Mouse (Mus musculus): ENCODE measurements around the gene Etfa.

The Etfa gene

DNA sequence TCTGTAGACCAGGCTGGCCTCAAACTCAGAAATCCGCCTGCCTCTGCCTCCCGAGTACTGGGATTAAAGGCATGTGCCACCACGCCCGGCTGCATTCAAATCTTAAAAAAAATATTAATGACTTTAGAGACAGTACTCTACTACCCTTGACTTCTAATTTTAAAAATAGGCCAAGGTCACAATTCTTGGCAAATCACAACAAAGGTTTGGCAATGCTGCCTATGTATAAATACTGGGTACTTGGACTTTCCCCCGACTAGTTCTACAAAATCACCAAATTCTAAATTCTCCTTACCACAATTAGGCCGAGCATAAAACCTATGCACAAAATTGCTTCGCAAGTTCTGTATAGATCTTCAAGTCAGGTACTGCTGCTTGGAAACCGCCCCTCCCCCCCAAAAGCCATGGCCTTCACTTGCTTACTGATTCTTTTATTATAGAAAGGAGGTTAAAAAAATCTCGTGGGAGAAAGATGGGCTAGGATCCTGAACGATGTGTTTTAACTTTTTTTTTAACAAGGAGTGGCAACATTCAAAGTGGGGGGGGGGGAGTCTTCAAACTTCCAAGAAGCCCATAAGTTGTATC lies 1.3 kb downstream of the Etfa start:
- no peak for DNase-seq

DNA sequence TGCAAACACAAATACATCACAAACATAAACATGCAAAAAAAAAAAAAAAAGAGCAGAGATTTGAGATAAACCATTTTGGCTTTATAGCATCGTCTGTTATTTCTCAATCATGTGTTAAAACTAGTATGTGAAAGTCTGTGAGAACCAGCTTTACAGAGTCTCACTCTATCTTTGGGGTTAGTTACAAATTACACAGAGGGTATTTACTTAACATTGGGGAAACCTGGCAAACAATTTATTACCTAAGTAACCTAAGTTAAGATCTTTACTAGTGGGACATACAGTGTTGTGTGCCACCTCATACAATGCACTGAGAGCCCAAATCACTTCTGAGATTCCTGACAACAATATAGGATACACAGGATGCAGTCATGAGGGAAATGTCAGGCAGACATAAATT lies 2.3 kb downstream of the Etfa start:
- DNase-seq: no peak

DNA sequence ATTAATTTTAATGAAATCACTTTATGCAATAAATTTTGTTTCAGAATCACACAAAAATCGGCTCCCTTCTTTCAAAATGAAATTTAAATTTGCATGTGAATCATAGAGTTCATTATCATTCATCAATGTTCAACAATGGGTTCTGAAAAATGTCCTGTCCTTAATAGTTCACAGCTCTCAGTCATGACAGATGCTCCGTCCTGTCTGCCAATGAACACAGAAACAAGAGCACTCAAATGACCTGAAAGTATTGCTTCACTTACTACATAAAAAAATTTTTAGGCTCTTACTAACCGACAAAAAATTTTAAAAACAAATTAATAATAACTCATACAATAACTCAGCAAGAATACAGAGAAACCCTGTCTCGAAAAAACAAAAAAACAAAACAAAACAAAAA lies 3.3 kb downstream of the Etfa start:
- DNase-seq: no peak

DNA sequence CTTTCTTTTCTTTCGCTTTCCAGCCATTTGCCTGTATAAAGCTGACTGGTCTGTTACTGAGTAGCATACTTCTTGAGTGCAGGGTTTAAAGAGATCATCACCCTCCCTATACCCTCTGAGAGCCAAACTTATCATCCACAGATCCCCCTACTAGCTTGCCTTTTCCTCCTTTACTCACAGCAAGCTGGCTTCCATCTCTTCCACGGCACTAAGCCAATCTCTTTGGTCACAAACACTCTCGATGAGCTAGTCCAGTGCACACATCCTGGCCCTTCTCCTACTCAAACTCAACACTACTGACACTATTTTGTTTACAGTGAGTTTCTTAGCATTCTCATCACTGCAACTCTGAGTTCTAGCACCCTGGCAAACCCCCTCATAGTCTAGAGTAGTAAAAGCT lies 4.1 kb downstream of the Etfa start:
- DNase-seq: no peak

DNA sequence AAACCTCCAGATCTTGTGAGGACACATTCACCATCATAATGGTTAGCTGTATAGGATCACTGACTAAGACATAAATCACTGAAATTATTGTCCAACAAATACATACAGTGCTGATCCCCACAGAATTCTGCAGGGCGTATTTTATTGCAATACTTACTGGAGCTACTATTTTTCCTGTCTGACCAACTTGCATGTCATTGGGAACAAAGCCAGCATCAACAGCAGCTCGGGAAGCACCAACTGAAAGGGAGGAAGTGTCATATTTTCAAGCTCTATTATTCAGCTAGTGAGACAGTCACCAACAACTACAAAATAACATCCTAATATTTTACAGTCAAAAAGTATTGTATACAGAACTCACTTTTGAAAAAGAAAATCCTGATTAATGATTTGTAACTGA lies 29.9 kb downstream of the Etfa start:
- DNase-seq: no peak

DNA sequence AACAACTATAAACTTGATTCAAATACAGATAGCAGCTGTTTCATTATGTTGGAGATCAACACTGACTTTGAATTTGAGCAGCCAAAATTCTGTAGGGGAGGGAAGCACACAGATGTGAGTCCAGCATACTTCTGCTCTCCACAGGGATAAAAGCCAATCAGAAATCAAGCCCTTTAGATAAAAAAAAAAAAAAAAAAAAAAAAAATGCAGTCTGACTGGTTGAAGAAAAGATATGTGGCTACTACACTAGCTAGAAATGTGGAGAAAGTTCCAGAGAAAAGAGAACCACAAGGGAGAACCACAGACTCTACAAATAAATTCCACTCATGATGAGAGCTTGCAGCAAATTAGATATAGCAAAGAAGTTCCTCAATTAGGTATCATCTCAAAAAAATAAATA lies 33.3 kb downstream of the Etfa start:
- no peak for DNase-seq

DNA sequence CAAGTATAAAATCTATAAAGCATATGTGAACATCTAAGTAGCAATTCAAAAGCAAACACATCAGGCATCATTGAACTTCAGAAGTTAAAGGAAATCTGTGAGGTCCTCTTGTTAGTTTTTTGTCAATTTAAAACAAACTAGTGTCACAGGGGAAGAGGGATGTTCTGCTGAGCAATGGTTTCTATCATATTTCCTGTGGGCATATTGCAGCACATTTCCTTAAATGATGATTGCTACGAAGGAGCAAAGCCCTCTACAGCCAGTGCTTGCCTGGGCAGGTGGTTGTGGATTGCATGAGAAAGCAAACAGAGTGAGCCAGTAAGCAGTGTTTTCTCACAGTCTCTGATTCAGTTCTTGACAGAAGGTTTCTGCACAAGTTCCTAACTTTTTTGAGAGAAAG lies 36.0 kb downstream of the Etfa start:
- no peak for DNase-seq

DNA sequence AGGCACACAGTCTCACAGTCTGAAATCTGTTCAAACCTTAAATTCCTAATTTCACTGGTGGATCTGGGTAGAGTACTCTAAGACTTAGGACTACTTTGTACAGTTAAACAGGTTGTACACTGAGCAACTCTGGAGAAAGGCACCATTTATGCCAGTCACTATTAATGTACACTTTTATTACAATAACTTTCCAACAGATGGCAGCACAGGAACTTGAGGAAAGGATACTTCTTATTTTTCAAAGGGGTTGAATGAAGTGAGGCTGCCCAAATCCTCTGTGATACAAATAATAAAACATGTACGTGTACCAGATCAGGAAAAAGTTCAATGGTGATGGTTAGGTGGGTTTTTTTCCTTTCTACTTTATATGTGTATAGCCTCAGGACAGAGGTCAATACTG lies 43.6 kb downstream of the Etfa start:
- DNase-seq: no peak

DNA sequence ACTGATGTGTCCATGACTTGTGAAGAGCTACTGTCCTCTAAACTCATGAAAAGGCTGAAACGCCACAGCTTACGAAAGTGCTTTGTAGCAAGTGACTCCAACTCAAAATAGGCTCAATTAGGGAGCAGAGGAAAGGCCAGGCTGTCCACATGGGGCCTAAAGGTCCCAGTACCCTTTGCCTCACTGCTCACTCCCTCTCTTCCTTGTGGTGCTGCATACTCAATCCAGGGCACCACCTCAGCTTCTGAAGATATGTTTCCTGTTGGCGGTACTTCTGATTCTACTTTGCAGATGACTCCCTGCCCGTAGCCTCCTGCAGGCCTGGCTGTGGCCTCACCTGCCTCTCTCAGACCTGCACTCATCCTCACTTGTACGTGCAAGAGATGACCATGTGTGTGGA lies 58.7 kb downstream of the Etfa start:
- no peak for DNase-seq

DNA sequence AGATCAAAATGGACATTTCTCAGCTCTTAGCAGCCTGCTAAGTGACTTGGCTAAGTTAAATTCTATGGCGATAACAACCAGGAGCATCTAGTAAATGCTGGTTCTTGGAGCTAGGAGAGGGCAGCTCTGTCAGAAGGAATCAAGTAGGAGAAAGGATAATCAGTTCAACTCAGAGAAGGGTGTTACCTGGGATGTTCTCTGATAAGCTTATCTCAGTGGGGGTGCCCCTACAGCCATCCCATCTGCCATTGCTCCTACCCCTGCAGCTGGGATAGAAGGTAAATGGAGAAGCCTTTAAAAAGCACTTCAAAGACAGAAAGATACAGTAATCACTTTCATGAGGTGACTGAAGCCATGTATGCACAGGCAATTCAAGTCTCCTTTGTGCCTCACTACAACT lies 59.1 kb downstream of the Etfa start:
- DNase-seq: no peak

DNA sequence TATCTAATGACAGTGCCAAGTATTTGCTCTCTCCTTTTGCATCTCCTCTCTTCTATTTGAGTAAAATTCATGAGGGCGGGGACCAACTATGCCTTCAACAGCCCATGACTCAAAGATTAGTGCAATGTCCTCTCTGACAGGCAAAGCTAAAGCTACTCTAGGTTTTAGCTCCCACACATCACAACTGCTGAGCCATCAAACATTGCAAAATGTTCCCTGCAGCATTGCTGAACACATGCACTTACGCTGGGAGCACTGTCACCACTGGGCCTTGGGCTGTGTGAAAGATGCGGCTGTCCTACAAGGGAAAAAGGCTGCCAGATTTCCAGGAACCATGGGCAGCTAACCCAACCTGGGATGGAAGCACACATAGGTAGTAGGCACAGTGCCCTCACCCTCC lies 60.6 kb downstream of the Etfa start:
- no peak for DNase-seq

DNA sequence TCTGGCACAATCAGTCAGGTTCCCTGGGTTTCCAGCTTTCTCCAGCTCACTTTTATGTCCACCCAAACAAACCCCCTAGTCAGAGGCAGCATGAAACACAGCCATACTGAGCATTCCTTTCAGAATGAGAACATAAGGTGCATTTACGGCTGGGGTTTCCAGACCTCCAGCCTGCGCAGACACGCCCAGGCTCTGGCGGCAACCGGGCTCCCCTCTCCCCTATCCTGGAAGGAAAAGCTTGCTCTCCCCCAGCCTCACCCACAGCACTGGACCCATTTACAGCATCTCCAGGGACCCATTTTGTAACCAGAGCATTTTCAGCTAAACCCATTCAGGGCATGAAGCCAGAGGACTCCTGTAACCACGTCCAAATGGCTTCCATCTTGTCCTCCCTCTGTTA lies 62.0 kb downstream of the Etfa start:
- no peak for DNase-seq

DNA sequence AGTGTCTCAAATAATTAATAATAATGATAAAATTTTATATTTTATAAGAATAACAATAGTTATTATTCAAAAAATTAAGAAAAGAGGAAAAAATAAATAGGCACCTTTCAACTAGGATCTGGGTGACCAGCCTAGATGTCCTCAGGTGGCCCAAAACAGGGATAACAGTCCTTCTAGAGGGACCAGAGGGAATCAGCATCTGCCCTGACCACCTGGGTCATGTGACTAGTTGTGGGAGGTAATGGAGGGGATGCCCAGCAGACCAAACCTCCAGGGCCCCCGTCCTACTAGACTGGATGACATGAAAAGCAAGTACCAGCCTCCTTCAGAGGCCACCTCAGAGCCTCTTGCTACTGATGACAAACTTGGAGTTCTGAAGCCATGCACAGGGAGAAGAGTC lies 62.9 kb downstream of the Etfa start:
- no peak for DNase-seq

DNA sequence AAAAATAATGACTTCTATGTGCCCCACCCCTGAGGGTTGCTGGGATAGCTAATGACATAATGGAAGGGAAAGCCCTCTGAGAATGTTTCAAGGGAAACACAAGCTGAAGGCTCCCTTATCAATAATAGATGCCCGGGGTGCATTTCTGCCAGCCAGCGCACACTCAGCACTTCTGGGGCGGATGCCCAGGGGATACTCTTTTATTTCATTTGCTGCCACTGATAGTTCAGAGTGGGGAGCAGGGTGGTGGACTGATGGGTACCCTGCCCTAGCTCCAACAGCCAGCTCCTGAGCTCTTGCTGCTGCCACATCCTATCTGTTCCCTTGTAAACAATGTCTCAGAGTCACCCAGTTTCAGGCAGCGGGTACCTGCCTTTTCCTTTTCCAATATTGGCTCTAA lies 64.5 kb downstream of the Etfa start:
- DNase-seq: no peak

DNA sequence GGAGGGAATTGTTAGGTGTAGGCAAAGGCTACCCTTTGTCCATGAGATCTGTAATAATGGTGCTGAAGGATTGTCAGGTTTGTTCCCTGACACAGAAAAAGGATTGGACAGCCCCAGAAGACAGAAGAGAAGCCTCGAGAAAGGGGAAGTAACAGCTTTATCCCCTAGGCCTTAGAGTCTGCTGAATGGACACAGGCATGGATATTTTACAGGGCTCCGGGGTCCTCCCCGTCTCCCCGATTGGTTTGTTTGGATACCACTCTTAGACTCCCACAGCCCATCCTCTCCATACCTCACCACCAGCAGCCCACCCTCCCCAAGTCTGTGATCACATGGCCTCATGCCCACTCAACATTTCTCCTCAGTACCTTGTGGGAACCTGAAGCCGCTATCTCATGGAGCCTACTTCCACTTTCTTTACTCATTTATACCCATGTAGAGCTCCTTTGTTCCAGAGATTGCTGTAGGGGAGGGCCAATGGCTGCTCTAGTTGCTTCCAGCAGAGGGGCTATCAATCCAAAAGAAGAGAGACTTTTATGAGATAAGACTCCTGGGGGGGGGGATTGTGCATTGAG lies 72.8 kb downstream of the Etfa start:
- no peak for DNase-seq

DNA sequence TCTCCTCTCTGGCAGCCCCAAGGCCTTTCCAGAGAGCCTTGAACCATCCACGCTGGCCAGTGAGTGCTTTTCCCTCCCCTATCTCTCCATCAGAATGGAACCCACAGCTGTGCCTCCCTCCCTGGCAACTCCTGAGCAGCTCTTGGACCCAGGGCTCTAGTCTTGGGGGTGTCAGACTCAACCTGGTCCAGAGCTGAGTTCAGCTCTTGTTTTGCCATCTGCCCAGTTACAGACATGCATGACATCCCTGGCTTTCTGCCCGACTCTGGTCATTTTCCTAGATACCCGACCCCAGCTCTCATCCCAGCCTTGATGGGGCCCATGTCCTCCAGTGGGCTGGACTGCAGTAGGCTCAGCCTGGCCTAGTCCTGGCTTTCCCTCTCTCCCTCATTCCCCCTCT lies 73.6 kb downstream of the Etfa start:
- DNase-seq: no peak

DNA sequence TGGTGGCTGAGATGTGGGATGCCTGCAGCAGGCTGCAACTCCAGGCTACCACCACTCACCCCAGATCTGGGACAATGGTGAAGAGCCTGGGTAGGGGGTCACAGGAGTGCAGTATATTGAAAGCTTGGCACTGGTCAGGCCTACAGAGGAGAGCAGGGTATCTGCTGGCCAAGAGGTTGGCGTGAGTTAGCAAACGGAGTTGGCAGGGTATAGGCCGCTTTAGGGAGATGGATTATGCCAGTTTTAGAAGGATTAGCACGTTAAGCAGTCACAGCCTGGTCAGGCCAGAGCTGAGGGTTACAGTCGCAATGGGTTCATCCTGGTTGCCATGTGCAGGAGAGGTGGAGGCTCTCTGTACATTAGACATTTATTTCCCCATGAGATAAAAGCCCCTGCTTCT lies 78.2 kb downstream of the Etfa start:
- DNase-seq: no peak

DNA sequence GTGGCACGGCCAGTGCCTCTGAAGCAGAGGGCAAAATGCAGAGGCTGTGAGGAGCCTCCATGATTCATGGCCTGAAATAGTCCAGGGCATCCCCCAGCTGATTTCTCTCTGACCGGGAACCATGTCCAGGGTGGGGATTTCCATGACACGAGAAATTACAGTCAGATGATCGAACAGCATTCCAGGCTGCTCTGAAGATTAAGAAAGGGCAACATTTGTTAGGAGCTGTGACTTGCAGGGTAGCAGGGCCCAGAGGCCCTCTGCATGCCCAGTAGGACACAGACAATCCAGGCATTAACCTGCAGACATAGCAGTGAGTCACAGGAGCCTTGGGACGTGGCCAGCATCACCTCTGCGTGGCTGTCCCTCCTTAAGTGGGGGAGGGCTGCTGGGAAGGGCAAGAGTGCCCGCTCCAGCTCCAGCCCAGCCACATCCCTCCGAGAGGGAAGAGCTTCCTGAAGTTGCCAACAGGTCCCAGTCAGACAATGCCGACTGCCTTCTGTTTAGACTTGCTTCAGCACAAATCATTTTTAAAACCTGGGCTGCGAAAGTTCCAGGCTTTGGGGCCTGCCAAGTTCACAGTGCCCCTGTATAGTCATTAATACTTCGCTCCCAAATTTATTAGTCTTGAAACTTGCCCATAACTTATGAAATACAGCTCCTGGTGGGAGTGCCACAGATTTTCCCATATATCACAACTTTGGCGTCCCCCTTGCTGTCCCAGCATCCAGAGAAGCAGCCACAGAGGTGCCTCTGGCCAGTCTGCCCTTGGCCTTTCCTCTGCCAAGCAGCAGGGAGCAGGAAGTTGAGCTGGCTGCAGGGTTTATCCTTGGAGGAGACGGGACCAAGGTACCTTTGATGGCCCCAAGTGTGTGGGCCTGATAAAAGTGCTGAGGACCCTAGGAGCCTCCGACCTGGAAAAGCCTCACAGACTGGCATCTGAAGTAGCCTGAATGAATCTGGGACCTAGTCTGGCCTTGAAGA lies 79.4 kb downstream of the Etfa start:
- no peak for DNase-seq

DNA sequence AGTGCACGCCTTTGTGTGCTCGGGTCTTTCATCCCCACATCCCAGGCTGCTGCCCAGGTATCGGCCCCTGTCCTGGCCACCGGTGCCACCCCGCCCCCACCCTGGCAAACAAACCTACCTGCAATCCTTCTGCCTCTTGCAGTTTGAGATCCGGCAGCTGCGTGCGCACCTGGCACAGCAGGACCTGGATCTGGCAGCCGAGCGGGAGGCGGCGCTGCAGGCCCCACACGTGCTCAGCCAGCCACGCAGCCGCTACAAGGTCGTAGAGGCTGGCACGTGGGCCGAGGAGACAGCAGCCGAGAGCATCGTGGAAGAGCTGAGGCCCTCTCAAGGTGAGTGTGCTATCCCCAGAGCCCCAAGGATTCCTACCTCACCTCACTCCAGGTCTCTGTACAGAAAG lies 81.9 kb downstream of the Etfa start:
- no peak for DNase-seq

DNA sequence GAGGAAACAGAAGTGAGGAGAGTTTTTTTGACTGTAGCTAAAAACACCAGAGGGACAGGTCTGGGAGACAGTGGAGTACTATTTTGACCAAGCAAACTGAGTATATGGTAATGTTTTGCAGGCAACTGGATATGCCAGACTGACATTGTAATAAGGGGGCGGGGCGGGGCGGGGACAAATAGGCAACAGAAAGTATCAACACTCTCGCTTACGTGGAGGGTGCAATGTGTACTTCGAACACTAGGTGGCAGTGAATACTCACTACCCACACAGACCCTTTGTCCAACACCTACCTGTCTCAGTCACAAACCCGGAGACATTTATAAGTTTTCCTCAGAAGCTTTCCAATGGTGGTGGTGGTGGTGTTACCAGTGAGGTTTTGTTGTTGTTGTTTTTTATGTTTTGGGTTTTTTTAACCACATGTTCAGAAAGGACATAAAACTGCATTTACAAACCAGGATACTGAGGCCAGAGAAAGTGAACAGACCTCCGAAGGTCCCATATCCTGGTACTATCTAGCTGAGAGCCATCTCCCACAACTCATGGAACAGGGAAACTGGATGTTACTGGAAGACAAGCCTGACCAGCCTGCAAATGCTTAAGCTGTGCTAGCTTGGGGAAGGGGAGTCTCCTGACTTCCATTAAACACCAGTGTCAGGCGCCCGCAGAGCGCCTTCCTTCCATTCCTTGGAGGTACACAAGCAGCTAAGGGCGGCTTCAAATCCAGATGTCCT lies 82.6 kb downstream of the Etfa start:
- DNase-seq: peak; percentile 14 to 39

DNA sequence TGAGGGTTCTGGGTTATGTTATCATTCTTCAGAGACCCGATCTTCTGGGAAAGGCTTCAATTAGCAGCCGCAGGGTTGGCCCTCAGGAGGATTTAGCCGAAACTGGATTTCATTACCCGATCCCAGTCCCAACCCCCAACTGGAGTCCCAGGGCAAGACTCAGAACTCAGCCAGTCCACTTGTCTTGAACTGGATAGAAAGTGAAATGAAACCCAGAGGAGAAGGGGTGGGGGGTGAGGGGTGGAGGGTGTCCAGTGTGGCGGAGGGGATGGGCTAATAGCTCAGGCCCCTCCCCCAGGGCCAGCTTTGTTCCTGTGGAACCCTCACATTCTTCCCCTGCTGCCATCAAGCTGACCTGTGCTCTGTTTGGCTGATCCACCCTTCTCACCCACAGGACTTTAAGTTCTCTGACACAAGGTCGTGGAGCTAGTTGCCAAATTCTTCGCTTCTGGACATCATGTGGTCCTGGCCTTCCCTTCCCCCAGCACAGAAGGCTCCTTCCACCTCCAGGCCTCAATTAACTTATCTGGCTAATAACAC lies 86.7 kb downstream of the Etfa start:
- no peak for DNase-seq

DNA sequence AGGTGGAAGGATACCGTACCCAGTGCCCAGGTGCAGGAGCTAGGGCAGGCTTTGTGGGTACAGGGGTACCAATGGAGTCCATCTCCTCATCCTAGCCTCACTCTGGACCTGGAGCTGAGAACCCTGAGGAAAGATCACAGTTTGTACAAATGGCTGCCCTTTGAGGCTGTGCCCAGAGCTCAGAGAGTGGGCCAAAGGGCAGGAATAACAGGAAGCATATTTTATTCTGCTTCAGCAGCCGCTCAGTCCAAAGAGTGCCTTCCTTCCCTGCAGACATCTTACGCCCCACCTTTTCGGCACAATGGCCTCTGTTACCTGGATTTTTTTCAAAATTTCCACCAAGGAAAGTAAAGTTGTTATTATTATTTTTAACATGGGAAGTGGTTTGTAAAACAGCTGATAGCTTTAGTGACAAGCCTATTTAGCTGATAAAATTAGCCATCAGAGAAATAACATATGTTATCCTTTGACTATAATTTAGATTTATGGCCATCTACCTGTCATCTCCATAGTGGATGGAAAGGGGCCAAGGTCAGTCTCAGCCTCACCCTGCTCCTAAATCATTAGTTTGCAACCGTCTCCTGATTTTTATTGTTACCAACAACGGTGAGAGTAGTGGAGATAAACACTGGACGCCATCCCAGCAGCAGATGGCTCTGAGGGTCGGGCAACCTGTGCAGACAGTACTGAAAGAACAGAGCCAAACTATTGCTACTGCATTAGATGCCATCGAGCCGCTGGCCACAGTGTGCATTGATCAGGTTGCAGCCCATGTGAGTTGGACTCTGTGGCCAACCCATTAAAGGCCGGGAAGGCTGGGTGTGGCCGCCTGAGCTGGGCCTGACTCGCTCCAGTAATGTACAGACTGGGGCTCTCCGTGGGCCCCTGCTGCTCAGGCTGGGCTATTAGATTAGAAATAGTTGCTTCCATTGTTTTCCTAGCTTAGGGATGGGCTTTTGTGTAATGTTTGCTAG lies 88.3 kb downstream of the Etfa start:
- DNase-seq: no peak

All from thymus, adult 18-20 months (tissue).